Mouse (Mus musculus) lung, embryonic 14.5 days (tissue): ENCODE results near the gene Rnf149. TPM values are rescaled to one million over a fixed set of nuclear protein-coding genes. Genes with fewer than 3 reads are reported as not detected.

Source experiments
- ATAC-seq: fragments of 200-750 bp; cut with Nextera tagmentation; 2 replicates; pipeline ENCODE4 v1.8.0; 2017; ENCODE audit warnings: mild to moderate bottlenecking, moderate TSS enrichment, moderate library complexity; ENCODE audit not compliant: insufficient read depth
- DNase-seq: peaks from one replicate; pipeline ENCODE4 v3.0.0-alpha.2; 2015
- H3K27ac ChIP-seq: fragments of 300-500 bp; sonication (generic); 2 replicates; pipeline ENCODE4 v1.5.1; 2014; ENCODE audit warnings: low read depth, mild to moderate bottlenecking, moderate library complexity
- H3K27me3 ChIP-seq: fragments of 300-500 bp; sonication (generic); 2 replicates; pipeline ENCODE4 v1.6.1; 2014; ENCODE audit warnings: low read length, control low read depth; ENCODE audit not compliant: insufficient read depth
- H3K36me3 ChIP-seq: fragments of 300-500 bp; sonication (generic); 2 replicates; pipeline ENCODE4 v1.6.1; 2014; ENCODE audit warnings: control low read depth; ENCODE audit not compliant: insufficient read depth
- H3K4me1 ChIP-seq: fragments of 300-500 bp; sonication (generic); 2 replicates; pipeline ENCODE4 v1.6.1; 2014; ENCODE audit warnings: antibody characterized with exemption, control low read depth; ENCODE audit not compliant: insufficient read depth
- H3K4me2 ChIP-seq: fragments of 300-500 bp; sonication (generic); 2 replicates; pipeline ENCODE4 v1.6.1; 2014; ENCODE audit warnings: mild to moderate bottlenecking
- H3K4me3 ChIP-seq: fragments of 300-500 bp; sonication (generic); 2 replicates; pipeline ENCODE4 v1.5.1; 2014; ENCODE audit warnings: low read depth, low read length
- H3K9ac ChIP-seq: fragments of 300-500 bp; sonication (generic); 2 replicates; pipeline ENCODE4 v1.6.1; 2014
- H3K9me3 ChIP-seq: fragments of 300-500 bp; sonication (generic); 2 replicates; pipeline ENCODE4 v1.6.1; 2016; ENCODE audit warnings: low read depth, low read length, control low read depth
- CTCF ChIP-seq: IDR thresholded peaks from 2 replicates; pipeline ENCODE4 v1.5.1; 2016; ENCODE audit warnings: antibody characterized with exemption, low read depth
- WGBS: fragments of 180-500 bp; shearing (Covaris S2); extraction: QIAGEN DNeasy Blood & Tissue Kit; methylation state at CpG from one replicate; pipeline ENCODE4 v1.1.7; 2014; 5-methylcytosine and 5-hydroxymethylcytosine counted together
- polyA plus RNA-seq: library from polyadenylated mRNA; unstranded; fragments of >200 nt; fragmentation: Nextera tagmentation; extraction: Ambion mirVana; gene quantifications from 2 replicates; pipeline ENCODE4 v1.2.1, GENCODE M21; 2014

Gene Rnf149
- polyA plus RNA-seq, 1 experiment from 2014 or later, result 32.8 TPM

- Histone ChIP-seq H3K27ac (no peak overlapping the region), H3K27me3 (no peaks in the 10 kb centered on the region), H3K9me3 (no peaks in the 10 kb centered on the region), H3K9ac (no peak overlapping the region), H3K36me3 (no peaks in the 10 kb centered on the region), H3K4me2 (no peak overlapping the region), H3K4me3 (no peak overlapping the region), H3K4me1 (no peaks in the 10 kb centered on the region)
- WGBS, result 84% methylated on average over 10 of the region's 10 CpGs
- ATAC-seq, result no peak
- no peak for TF ChIP-seq CTCF
- no peak for DNase-seq
These were observed 61.8 kb downstream of the Rnf149 start for GRCm38 (mm10) chr1:39515303-39515991.

GRCm38 (mm10) chr1:39512183-39512582, 65.0 kb downstream of the Rnf149 start:
- DNase-seq (no peak), ATAC-seq (no peak)
- H3K27ac ChIP-seq, result no peak overlapping the region
- H3K4me3 ChIP-seq, result no peak overlapping the region
- H3K27me3 ChIP-seq, result no peaks in the 10 kb centered on the region
- no peaks in the 10 kb centered on the region for H3K36me3 ChIP-seq
- 73% methylated on average over 1 of the region's 1 CpGs for WGBS
- no peak overlapping the region for H3K4me2 ChIP-seq
- H3K4me1 ChIP-seq, result no peaks in the 10 kb centered on the region
- no peak for TF ChIP-seq CTCF
- no peaks in the 10 kb centered on the region for H3K9me3 ChIP-seq
- no peak overlapping the region for H3K9ac ChIP-seq

- TF ChIP-seq CTCF, result no peak
- H3K4me3 ChIP-seq, result no peak overlapping the region
- H3K27ac ChIP-seq, result no peak overlapping the region
- H3K9ac ChIP-seq, result no peak overlapping the region
- 68% methylated on average over 8 of the region's 8 CpGs for WGBS
- H3K4me2 ChIP-seq, result no peak overlapping the region
- ATAC-seq (no peak), DNase-seq (no peak)
- H3K9me3 ChIP-seq, result no peaks in the 10 kb centered on the region
- no peaks in the 10 kb centered on the region for H3K27me3 ChIP-seq
- no peaks in the 10 kb centered on the region for H3K4me1 ChIP-seq
- no peaks in the 10 kb centered on the region for H3K36me3 ChIP-seq
These were observed 65.4 kb downstream of the Rnf149 start for GRCm38 (mm10) chr1:39511775-39512174.

- TF ChIP-seq CTCF, result no peak
- H3K9me3 ChIP-seq, result no peaks in the 10 kb centered on the region
These were observed 71.6 kb downstream of the Rnf149 start for GRCm38 (mm10) chr1:39505600-39505999.

GRCm38 (mm10) chr1:39504261-39504660, 72.9 kb downstream of the Rnf149 start:
- Histone ChIP-seq H3K27ac (no peak overlapping the region), H3K36me3 (no peaks in the 10 kb centered on the region), H3K4me2 (no peak overlapping the region), H3K9ac (no peak overlapping the region), H3K9me3 (no peaks in the 10 kb centered on the region), H3K4me3 (no peak overlapping the region), H3K27me3 (no peaks in the 10 kb centered on the region), H3K4me1 (no peaks in the 10 kb centered on the region)
- TF ChIP-seq CTCF, result peak; percentile 50
- 15% methylated on average over 1 of the region's 1 CpGs for WGBS
- DNase-seq (peak; percentile 41), ATAC-seq (no peak)

More at GRCm38 (mm10) chr1:39505600-39505999, 71.6 kb downstream of the Rnf149 start:
- ATAC-seq, result no peak
- H3K9ac ChIP-seq, result no peak overlapping the region
- H3K27me3 ChIP-seq, result no peaks in the 10 kb centered on the region
- no peak overlapping the region for H3K4me2 ChIP-seq
- no peaks in the 10 kb centered on the region for H3K4me1 ChIP-seq
- no peak overlapping the region for H3K27ac ChIP-seq
- no peak overlapping the region for H3K4me3 ChIP-seq
- 38% methylated on average over 9 of the region's 9 CpGs for WGBS
- DNase-seq, result no peak
- H3K36me3 ChIP-seq, result no peaks in the 10 kb centered on the region

- Histone ChIP-seq H3K4me1 (no peaks in the 10 kb centered on the region), H3K36me3 (no peaks in the 10 kb centered on the region), H3K9ac (no peak overlapping the region), H3K4me3 (no peak overlapping the region), H3K27me3 (no peaks in the 10 kb centered on the region), H3K4me2 (no peak overlapping the region), H3K9me3 (no peaks in the 10 kb centered on the region), H3K27ac (no peak overlapping the region)
- no peak for DNase-seq
- ATAC-seq, result no peak
- WGBS, result 79% methylated on average over 17 of the region's 17 CpGs
- TF ChIP-seq CTCF, result no peak
These were observed 74.2 kb downstream of the Rnf149 start for GRCm38 (mm10) chr1:39502817-39503633.

Other genes with a start within 250 kb of the Rnf149 start
- gene Rpl31, start 209.6 kb downstream of the Rnf149 start, polyA plus RNA-seq, result 717 and 719 TPM in 2 replicates
- gene Tbc1d8, start 98.7 kb downstream of the Rnf149 start, polyA plus RNA-seq, result 9.9 and 10.7 TPM in 2 replicates
- gene Cnot11, start 42.4 kb downstream of the Rnf149 start, polyA plus RNA-seq, result 26.8 and 29.0 TPM in 2 replicates
- 0.05 TPM in 1 of 2 replicates, not detected in the other for gene Creg2, start 74.1 kb upstream of the Rnf149 start, polyA plus RNA-seq
- gene Rfx8, start 143.6 kb upstream of the Rnf149 start, polyA plus RNA-seq, result 0.24 and 0.27 TPM in 2 replicates
- gene Gm3646, start 227.9 kb upstream of the Rnf149 start, polyA plus RNA-seq, result not detected in 2 replicates